Mouse (Mus musculus) embryonic facial prominence, embryonic 10.5 days (tissue): ENCODE results near the gene Tmem131l. TPM values are rescaled to one million over a fixed set of nuclear protein-coding genes. Genes with fewer than 3 reads are reported as not detected.

Experiments used
- DNase-seq: peaks from one replicate; pipeline ENCODE4 v3.0.0-alpha.2; 2017; ENCODE audit warnings: low spot score
- H3K27ac ChIP-seq: fragments of 300-500 bp; sonication (generic); replicated peaks from 2 replicates; pipeline ENCODE4 v1.5.1; 2016; ENCODE audit warnings: mild to moderate bottlenecking
- H3K27me3 ChIP-seq: fragments of 300-500 bp; sonication (generic); replicated peaks from 2 replicates; pipeline ENCODE4 v1.6.1; 2016; ENCODE audit warnings: low read depth, mild to moderate bottlenecking; ENCODE audit not compliant: poor library complexity, severe bottlenecking
- H3K36me3 ChIP-seq: fragments of 300-500 bp; sonication (generic); replicated peaks from 2 replicates; pipeline ENCODE4 v1.6.1; 2016; ENCODE audit warnings: mild to moderate bottlenecking, moderate library complexity
- H3K4me1 ChIP-seq: fragments of 300-500 bp; sonication (generic); 2 replicates; pipeline ENCODE4 v1.6.1; 2016
- H3K4me3 ChIP-seq: fragments of 300-500 bp; sonication (generic); 2 replicates; pipeline ENCODE4 v1.5.1; 2016; ENCODE audit warnings: mild to moderate bottlenecking, moderate library complexity
- H3K9me3 ChIP-seq: fragments of 300-500 bp; sonication (generic); 2 replicates; pipeline ENCODE4 v1.6.1; 2016; ENCODE audit warnings: mild to moderate bottlenecking
- WGBS: fragments of 180-500 bp; shearing (Covaris S2); methylation state at CpG from one replicate; pipeline ENCODE4 v1.1.7; 2016; 5-methylcytosine and 5-hydroxymethylcytosine counted together
- polyA plus RNA-seq: library from polyadenylated mRNA; unstranded; fragments of >200 nt; fragmentation: Nextera tagmentation; extraction: Ambion mirVana; gene quantifications from 2 replicates; pipeline ENCODE4 v1.2.1, GENCODE M21; 2016

Tmem131l gene
- polyA plus RNA-seq, 1 experiment from 2014 or later = 82.6 TPM

DNA sequence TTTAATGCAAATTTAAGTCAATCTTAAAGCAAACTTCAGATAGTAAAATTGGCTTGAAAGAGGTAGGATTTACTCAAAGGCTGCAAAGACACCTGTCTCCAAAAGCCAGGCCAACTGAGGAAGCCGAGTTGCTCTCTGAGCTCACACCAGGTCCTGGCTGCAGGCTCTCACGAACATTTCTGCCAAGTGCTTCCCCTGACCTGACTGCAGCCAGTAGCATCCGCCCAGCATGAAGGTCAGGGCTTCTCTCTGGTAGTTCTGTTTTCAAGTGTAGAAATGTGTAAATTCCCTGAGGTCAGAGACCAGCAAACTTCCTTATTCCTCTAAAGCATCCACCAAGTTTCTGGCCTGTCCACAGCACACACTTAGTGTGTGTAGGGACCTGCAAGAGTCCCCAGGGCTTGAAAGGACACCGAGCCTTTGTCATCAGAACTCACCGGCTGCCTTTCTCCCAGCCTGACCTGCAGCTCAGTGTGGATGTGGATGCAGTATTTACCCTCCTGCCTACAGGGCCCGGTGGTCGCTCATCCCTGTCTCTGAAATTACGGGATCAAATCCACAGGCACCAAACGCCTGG is 44.6 kb downstream of the Tmem131l start:
- no peak overlapping the region for H3K27ac ChIP-seq
- 47% methylated on average over 9 of the region's 9 CpGs for WGBS

GRCm38 (mm10) chr3:83994217-83994839 is 45.6 kb downstream of the Tmem131l start:
- peaks cover 19% of the 10 kb centered on the region for H3K36me3 ChIP-seq
- WGBS = 20% methylated on average over 8 of the region's 8 CpGs
- no peaks in the 10 kb centered on the region for H3K27me3 ChIP-seq
- DNase-seq = peak; percentile 78
- H3K4me1 ChIP-seq = peaks cover 76% of the 10 kb centered on the region
- H3K27ac ChIP-seq = peak overlapping the region; percentile 70
- H3K4me3 ChIP-seq = no peak overlapping the region
- H3K9me3 ChIP-seq = no peaks in the 10 kb centered on the region

More for the DNA sequence above, 44.6 kb downstream of the Tmem131l start:
- Histone ChIP-seq H3K4me1 (peaks cover 65% of the 10 kb centered on the region), H3K4me3 (no peak overlapping the region), H3K36me3 (peaks cover 19% of the 10 kb centered on the region), H3K9me3 (no peaks in the 10 kb centered on the region), H3K27me3 (no peaks in the 10 kb centered on the region)
- no peak for DNase-seq

GRCm38 (mm10) chr3:83993089-83993516 is 46.9 kb downstream of the Tmem131l start:
- no peaks in the 10 kb centered on the region for H3K27me3 ChIP-seq
- peaks cover 88% of the 10 kb centered on the region for H3K4me1 ChIP-seq
- H3K4me3 ChIP-seq = no peak overlapping the region
- no peaks in the 10 kb centered on the region for H3K9me3 ChIP-seq
- no peak for DNase-seq
- peaks cover 17% of the 10 kb centered on the region for H3K36me3 ChIP-seq
- 0 out of 2 replicates have a peak overlapping the region, but pooled peaks have one; percentile 8 for H3K27ac ChIP-seq
- WGBS = 84% methylated on average over 8 of the region's 8 CpGs

GRCm38 (mm10) chr3:83991691-83992524 is 48.1 kb downstream of the Tmem131l start:
- Histone ChIP-seq H3K9me3 (no peaks in the 10 kb centered on the region), H3K27ac (no peak overlapping the region), H3K27me3 (no peaks in the 10 kb centered on the region), H3K4me3 (no peak overlapping the region), H3K36me3 (peaks cover 17% of the 10 kb centered on the region), H3K4me1 (peaks cover 89% of the 10 kb centered on the region)
- 91% methylated on average over 8 of the region's 8 CpGs for WGBS
- DNase-seq = no peak

GRCm38 (mm10) chr3:83988214-83988613 is 51.8 kb downstream of the Tmem131l start:
- DNase-seq = no peak
- Histone ChIP-seq H3K4me3 (no peak overlapping the region), H3K27me3 (no peaks in the 10 kb centered on the region), H3K36me3 (peaks cover 16% of the 10 kb centered on the region), H3K9me3 (no peaks in the 10 kb centered on the region), H3K4me1 (peaks cover 87% of the 10 kb centered on the region), H3K27ac (peak overlapping the region; percentile 72)
- WGBS = 20% methylated on average over 4 of the region's 4 CpGs

GRCm38 (mm10) chr3:83987533-83988112 is 52.4 kb downstream of the Tmem131l start:
- no peaks in the 10 kb centered on the region for H3K27me3 ChIP-seq
- WGBS = 80% methylated on average over 8 of the region's 8 CpGs
- H3K27ac ChIP-seq = no peak overlapping the region
- no peak overlapping the region for H3K4me3 ChIP-seq
- H3K9me3 ChIP-seq = no peaks in the 10 kb centered on the region
- no peak for DNase-seq
- H3K36me3 ChIP-seq = peaks cover 11% of the 10 kb centered on the region
- H3K4me1 ChIP-seq = peaks cover 88% of the 10 kb centered on the region

- Histone ChIP-seq H3K9me3 (no peaks in the 10 kb centered on the region), H3K27me3 (no peaks in the 10 kb centered on the region), H3K27ac (peak overlapping the region; percentile 72), H3K4me3 (no peak overlapping the region), H3K4me1 (peaks cover 88% of the 10 kb centered on the region), H3K36me3 (peaks cover 11% of the 10 kb centered on the region)
- no peak for DNase-seq
- 76% methylated on average over 3 of the region's 3 CpGs for WGBS
These were observed 53.2 kb downstream of the Tmem131l start for GRCm38 (mm10) chr3:83986740-83987139.

DNA sequence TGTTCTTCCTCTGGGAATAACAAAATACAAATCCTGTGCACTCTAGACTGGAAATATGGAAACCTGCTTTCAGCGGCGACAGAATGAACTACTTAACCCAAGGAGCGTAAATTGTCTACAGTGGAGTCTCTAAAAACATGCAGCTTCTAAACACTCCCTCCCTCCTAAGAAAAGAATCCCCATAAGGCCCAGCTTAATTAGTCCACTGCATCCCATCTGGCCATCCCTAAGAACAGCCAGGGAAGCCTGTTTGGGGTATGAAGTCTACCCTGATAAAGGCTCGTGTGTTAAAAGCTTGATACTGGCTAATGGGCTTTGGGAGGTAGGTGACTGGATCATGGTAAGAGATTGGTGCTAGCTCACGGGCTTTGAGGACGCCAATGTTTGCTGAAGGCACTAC is 54.5 kb downstream of the Tmem131l start:
- no peak overlapping the region for H3K27ac ChIP-seq
- peaks cover 92% of the 10 kb centered on the region for H3K4me1 ChIP-seq
- peaks cover 7% of the 10 kb centered on the region for H3K36me3 ChIP-seq
- 75% methylated on average over 6 of the region's 6 CpGs for WGBS
- H3K4me3 ChIP-seq = no peak overlapping the region
- no peak for DNase-seq
- no peaks in the 10 kb centered on the region for H3K9me3 ChIP-seq
- H3K27me3 ChIP-seq = no peaks in the 10 kb centered on the region

DNA sequence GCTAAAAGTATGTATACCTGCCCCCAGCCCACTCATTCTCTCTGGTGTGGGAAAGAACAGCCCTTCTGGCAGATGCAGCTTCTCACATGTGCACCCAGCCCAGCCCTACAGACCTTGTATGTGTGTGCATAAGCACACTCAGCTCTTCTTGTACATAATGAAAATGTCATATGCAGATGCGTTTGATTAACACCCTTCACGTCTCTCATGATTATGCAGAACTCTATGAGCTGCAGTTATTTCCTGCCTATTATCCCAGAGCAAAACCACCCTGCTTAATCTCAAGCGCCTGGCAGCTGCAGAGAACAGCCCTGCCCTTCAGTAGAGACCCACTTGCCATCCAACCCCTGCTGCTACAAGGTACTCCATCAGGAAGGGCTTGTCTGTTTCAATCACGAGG is 55.6 kb downstream of the Tmem131l start:
- H3K36me3 ChIP-seq = no peaks in the 10 kb centered on the region
- 70% methylated on average over 4 of the region's 4 CpGs for WGBS
- peaks cover 92% of the 10 kb centered on the region for H3K4me1 ChIP-seq
- no peak overlapping the region for H3K4me3 ChIP-seq
- DNase-seq = peak; percentile 41
- H3K27ac ChIP-seq = peak overlapping the region; percentile 31
- no peaks in the 10 kb centered on the region for H3K27me3 ChIP-seq
- H3K9me3 ChIP-seq = no peaks in the 10 kb centered on the region

DNA sequence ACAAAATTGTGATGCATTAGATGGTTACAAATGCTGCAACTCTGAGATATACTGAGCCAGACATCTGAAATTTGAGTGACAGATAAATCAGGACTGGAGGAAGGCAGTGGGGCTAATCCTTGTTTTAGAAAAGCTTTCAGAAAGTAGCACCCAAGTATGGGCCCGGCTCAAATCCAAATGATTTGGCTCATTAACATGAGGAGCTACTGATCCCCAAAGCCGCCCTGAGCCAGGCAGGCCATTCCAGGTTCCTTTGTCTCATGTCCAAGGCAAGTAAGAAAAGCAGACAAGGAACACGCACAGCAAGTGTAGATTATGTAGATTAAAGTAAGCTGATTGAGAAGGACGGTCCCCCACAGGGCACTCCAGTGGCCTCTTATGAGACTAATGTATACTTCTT is 57.2 kb downstream of the Tmem131l start:
- Histone ChIP-seq H3K4me1 (peaks cover 92% of the 10 kb centered on the region), H3K27me3 (no peaks in the 10 kb centered on the region), H3K4me3 (no peak overlapping the region), H3K36me3 (no peaks in the 10 kb centered on the region), H3K9me3 (no peaks in the 10 kb centered on the region), H3K27ac (peak overlapping the region; percentile 44; the same call in 1 of the 2 replicates)
- 69% methylated on average over 4 of the region's 4 CpGs for WGBS
- DNase-seq = no peak

- peak; percentile 68 for DNase-seq
- H3K4me1 ChIP-seq = peaks cover 87% of the 10 kb centered on the region
- H3K36me3 ChIP-seq = peaks cover 5% of the 10 kb centered on the region; the same call in 1 of the 2 replicates
- peak overlapping the region; percentile 78 for H3K27ac ChIP-seq
- 6% methylated on average over 6 of the region's 6 CpGs for WGBS
- no peak overlapping the region for H3K4me3 ChIP-seq
- H3K27me3 ChIP-seq = no peaks in the 10 kb centered on the region
- no peaks in the 10 kb centered on the region for H3K9me3 ChIP-seq
These were observed 59.6 kb downstream of the Tmem131l start for GRCm38 (mm10) chr3:83980231-83980872.
